Mouse (Mus musculus): ENCODE data around the gene Grik4. TPM values are rescaled to one million over a fixed set of nuclear protein-coding genes. Genes with fewer than 3 reads are reported as not detected.

Grik4 gene
- total and polyA plus RNA-seq, 3 experiments: not detected

DNA sequence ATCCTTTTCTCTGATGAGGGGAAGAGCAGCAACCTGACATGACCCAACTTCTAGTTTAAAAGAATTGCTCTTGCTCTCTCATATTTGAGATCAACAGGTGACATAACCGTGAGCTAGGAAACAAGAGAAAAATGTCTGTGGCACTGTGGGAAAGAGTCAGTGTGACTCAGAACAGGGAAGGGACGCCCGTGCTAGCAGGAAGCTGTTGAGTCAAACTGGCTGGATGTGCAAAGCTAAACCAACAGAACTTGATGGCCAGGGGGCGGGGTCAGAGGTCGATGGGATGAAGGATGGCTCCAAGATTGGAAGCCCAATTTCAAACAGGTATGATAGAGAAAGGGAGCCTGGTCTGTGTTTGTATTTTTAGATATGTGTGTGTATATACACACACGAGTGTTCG, 144.2 kb downstream of the Grik4 start:
- Histone ChIP-seq H3K4me2 (ENCODE audit: insufficient read depth, low read depth, poor library complexity, severe bottlenecking) (no peak overlapping the region), H3K27ac (ENCODE audit: insufficient read depth, low read depth) (no peak overlapping the region), H3K4me3 (replicated peaks in 1 of 3; ENCODE audit: low read depth in 2 of 3, low read length in 2 of 3, poor library complexity in 1 of 3) (no peak overlapping the region), H3K36me3 (replicated peaks in 1 of 2; ENCODE audit: control insufficient read depth in 1 of 2, insufficient read depth in 1 of 2, low read length in 1 of 2) (no peaks in the 10 kb centered on the region), H3K79me2 (replicated peaks; ENCODE audit: control insufficient read depth, extremely low read depth, insufficient read depth, poor library complexity, severe bottlenecking) (no peaks in the 10 kb centered on the region), H3K9ac (ENCODE audit: insufficient read depth, low read depth) (no peak overlapping the region), H3K4me1 (ENCODE audit: control insufficient read depth in 1 of 2, insufficient read depth in 2 of 2) (no peaks in the 10 kb centered on the region), H3K9me3 (replicated peaks; ENCODE audit: low read length) (no peaks in the 10 kb centered on the region), H3K27me3 (replicated peaks) (peaks cover 92% of the 10 kb centered on the region)
- no peak for TF ChIP-seq TCF12 (IDR thresholded peaks at IDR 0.05; ENCODE audit: low read depth, low read length)
- no peak for TF ChIP-seq USF1 (IDR thresholded peaks at IDR 0.05; ENCODE audit: low read depth, low read length)
- no peak for TF ChIP-seq NELFE (IDR thresholded peaks at IDR 0.05; ENCODE audit: low read depth, low read length)
- no peak for TF ChIP-seq ZKSCAN1 (IDR thresholded peaks at IDR 0.05; ENCODE audit: borderline replicate concordance, low read depth, low read length)
- TF ChIP-seq ELF1 (IDR thresholded peaks at IDR 0.05; ENCODE audit: low read depth, low read length): no peak
- no peak for TF ChIP-seq USF2 (conservative IDR thresholded peaks at IDR 0.05; ENCODE audit: low read depth, low read length)
- no peak for DNase-seq (ENCODE audit: extremely low read depth)
- in situ Hi-C loops (cut with MboI; ENCODE audit: low pct_ligation_motif_present, low pct_unique_long_range_greater_than_20kb, low sequenced_read_pairs) (no loop called here), dilution Hi-C loops (cut with MboI; ENCODE audit: extremely low pct_ligation_motif_present, extremely low pct_unique_long_range_greater_than_20kb, low sequenced_read_pairs) (no loop called here)

- Histone ChIP-seq H3K4me3 (replicated peaks in 1 of 3; ENCODE audit: low read depth in 2 of 3, low read length in 2 of 3, poor library complexity in 1 of 3) (no peak overlapping the region), H3K36me3 (replicated peaks in 1 of 2; ENCODE audit: control insufficient read depth in 1 of 2, insufficient read depth in 1 of 2, low read length in 1 of 2) (no peaks in the 10 kb centered on the region), H3K9ac (ENCODE audit: insufficient read depth, low read depth) (no peak overlapping the region), H3K4me1 (ENCODE audit: control insufficient read depth in 1 of 2, insufficient read depth in 2 of 2) (no peaks in the 10 kb centered on the region), H3K27ac (ENCODE audit: insufficient read depth, low read depth) (no peak overlapping the region), H3K27me3 (replicated peaks) (peaks cover 91% of the 10 kb centered on the region), H3K79me2 (replicated peaks; ENCODE audit: control insufficient read depth, extremely low read depth, insufficient read depth, poor library complexity, severe bottlenecking) (no peaks in the 10 kb centered on the region), H3K9me3 (replicated peaks; ENCODE audit: low read length) (no peaks in the 10 kb centered on the region), H3K4me2 (ENCODE audit: insufficient read depth, low read depth, poor library complexity, severe bottlenecking) (no peak overlapping the region)
- in situ Hi-C loops (cut with MboI; ENCODE audit: low pct_ligation_motif_present, low pct_unique_long_range_greater_than_20kb, low sequenced_read_pairs): loop anchor here (25.0 kb wide), 1 partner anchor 412 kb away; the partner anchor contains the start of gene Tecta
- TF ChIP-seq USF2 (conservative IDR thresholded peaks at IDR 0.05; ENCODE audit: low read depth, low read length) (no peak), IRF4 (IDR thresholded peaks at IDR 0.05; ENCODE audit: low read depth, low read length) (no peak), USF1 (IDR thresholded peaks at IDR 0.05; ENCODE audit: low read depth, low read length) (no peak), RAD21 (IDR thresholded peaks at IDR 0.05; ENCODE audit: low read depth, low read length) (no peak), TBP (conservative IDR thresholded peaks at IDR 0.05; ENCODE audit: low read depth, low read length) (no peak), EP300 (IDR thresholded peaks at IDR 0.05; ENCODE audit: low read length) (no peak), RCOR1 (conservative IDR thresholded peaks at IDR 0.05; ENCODE audit: low read depth, low read length) (no peak), ETS1 (conservative IDR thresholded peaks at IDR 0.05; ENCODE audit: low read depth, low read length) (no peak), MEF2A (IDR thresholded peaks at IDR 0.05; ENCODE audit: borderline replicate concordance, low read depth, low read length) (no peak), TCF12 (IDR thresholded peaks at IDR 0.05; ENCODE audit: low read depth, low read length) (no peak), JUN (IDR thresholded peaks at IDR 0.05; ENCODE audit: insufficient read depth, low read depth, low read length) (no peak), ZNF384 (IDR thresholded peaks at IDR 0.05; ENCODE audit: low read depth, low read length) (no peak), PAX5 (IDR thresholded peaks at IDR 0.05; ENCODE audit: low read length) (no peak), ZMIZ1 (IDR thresholded peaks at IDR 0.05; ENCODE audit: low read depth, low read length) (no peak), POLR2A (IDR thresholded peaks at IDR 0.05; ENCODE audit: low read depth, low read length) (no peak)
- no peak for DNase-seq (ENCODE audit: extremely low read depth)
- dilution Hi-C loops (cut with MboI; ENCODE audit: extremely low pct_ligation_motif_present, extremely low pct_unique_long_range_greater_than_20kb, low sequenced_read_pairs): no loop called here
These were observed 144.6 kb downstream of the Grik4 start for GRCm38 (mm10) chr9:42799694-42800093.

Data from CH12.LX (cell line).